In genomic region chr2:91121011-91121410, GRCm38 (mm10) we compare ENCODE assay signal across 18 mouse cellular contexts. TPM values are rescaled to one million over a fixed set of nuclear protein-coding genes. Genes with fewer than 3 reads are reported as not detected.
"Had no signal": no experiment of that assay in that cellular context is flagged by ENCODE, and none has a peak within 500 bp of the region (broad histone marks: within the 10 kb centered on the region; RNA-seq: fewer than 3 reads in every experiment).

No protein-coding gene starts in this region.

- H3K9ac ChIP-seq: limb, embryonic 12.5 days; liver, embryonic 13.5 days; liver, postnatal 0 days; lung, embryonic 15.5 days; neural tube, embryonic 13.5 days had no signal

- H3K27me3 ChIP-seq: lung, embryonic 15.5 days had no signal

- H3K4me3 ChIP-seq: layer of hippocampus, adult 2 months; limb, embryonic 12.5 days; liver, embryonic 13.5 days; lung, embryonic 15.5 days; megakaryocyte, embryonic 14.5 days; neural tube, embryonic 13.5 days had no signal

- H3K4me2 ChIP-seq: limb, embryonic 12.5 days; liver, embryonic 13.5 days; lung, embryonic 15.5 days; midbrain, embryonic 11.5 days; neural tube, embryonic 13.5 days had no signal

- H3K27ac ChIP-seq: layer of hippocampus, adult 2 months; limb, embryonic 12.5 days; liver, embryonic 13.5 days; lung, embryonic 15.5 days; macrophage; neural tube, embryonic 13.5 days had no signal

- H3K4me1 ChIP-seq: liver, embryonic 13.5 days; neural tube, embryonic 13.5 days had no signal

- H3K36me3 ChIP-seq: limb, embryonic 12.5 days; liver, embryonic 13.5 days; lung, embryonic 15.5 days; neural tube, embryonic 13.5 days had no signal

- ATAC-seq: liver, postnatal 0 days; midbrain, embryonic 16.5 days had no signal

- H3K9me3 ChIP-seq: limb, embryonic 12.5 days; liver, embryonic 13.5 days; lung, embryonic 15.5 days; megakaryocyte, embryonic 14.5 days; neural tube, embryonic 13.5 days had no signal

- DNase-seq: kidney, postnatal 4 days; liver; liver, embryonic 13.5 days; liver, postnatal 0 days; lung, postnatal 14 days; retina, postnatal 1 day; right cerebral cortex, postnatal 4 days; spleen, adult 18-20 months; thymus, adult 18-20 months; thymus, postnatal 14 days had no signal

RNA-seq across cellular contexts. Expression of gene Mybpc3, which starts 3.1 kb away (rescaled TPM):
- polyA plus RNA-seq: midbrain, embryonic 11.5 days had no signal
